Mouse (Mus musculus) lung, embryonic 14.5 days (tissue): ENCODE data around the gene Ptprb. TPM values are rescaled to one million over a fixed set of nuclear protein-coding genes. Genes with fewer than 3 reads are reported as not detected.

Experiments used
- ATAC-seq: fragments of 200-750 bp; cut with Nextera tagmentation; 2 replicates; pipeline ENCODE4 v1.8.0; 2017; ENCODE audit warnings: mild to moderate bottlenecking, moderate TSS enrichment, moderate library complexity; ENCODE audit not compliant: insufficient read depth
- DNase-seq: peaks from one replicate; pipeline ENCODE4 v3.0.0-alpha.2; 2015
- H3K27ac ChIP-seq: fragments of 300-500 bp; sonication (generic); 2 replicates; pipeline ENCODE4 v1.5.1; 2014; ENCODE audit warnings: low read depth, mild to moderate bottlenecking, moderate library complexity
- H3K27me3 ChIP-seq: fragments of 300-500 bp; sonication (generic); 2 replicates; pipeline ENCODE4 v1.6.1; 2014; ENCODE audit warnings: low read length, control low read depth; ENCODE audit not compliant: insufficient read depth
- H3K36me3 ChIP-seq: fragments of 300-500 bp; sonication (generic); 2 replicates; pipeline ENCODE4 v1.6.1; 2014; ENCODE audit warnings: control low read depth; ENCODE audit not compliant: insufficient read depth
- H3K4me1 ChIP-seq: fragments of 300-500 bp; sonication (generic); 2 replicates; pipeline ENCODE4 v1.6.1; 2014; ENCODE audit warnings: antibody characterized with exemption, control low read depth; ENCODE audit not compliant: insufficient read depth
- H3K4me2 ChIP-seq: fragments of 300-500 bp; sonication (generic); 2 replicates; pipeline ENCODE4 v1.6.1; 2014; ENCODE audit warnings: mild to moderate bottlenecking
- H3K4me3 ChIP-seq: fragments of 300-500 bp; sonication (generic); 2 replicates; pipeline ENCODE4 v1.5.1; 2014; ENCODE audit warnings: low read depth, low read length
- H3K9ac ChIP-seq: fragments of 300-500 bp; sonication (generic); 2 replicates; pipeline ENCODE4 v1.6.1; 2014
- H3K9me3 ChIP-seq: fragments of 300-500 bp; sonication (generic); 2 replicates; pipeline ENCODE4 v1.6.1; 2016; ENCODE audit warnings: low read depth, low read length, control low read depth
- CTCF ChIP-seq: IDR thresholded peaks from 2 replicates; pipeline ENCODE4 v1.5.1; 2016; ENCODE audit warnings: antibody characterized with exemption, low read depth
- WGBS: fragments of 180-500 bp; shearing (Covaris S2); extraction: QIAGEN DNeasy Blood & Tissue Kit; methylation state at CpG from one replicate; pipeline ENCODE4 v1.1.7; 2014; 5-methylcytosine and 5-hydroxymethylcytosine counted together
- polyA plus RNA-seq: library from polyadenylated mRNA; unstranded; fragments of >200 nt; fragmentation: Nextera tagmentation; extraction: Ambion mirVana; gene quantifications from 2 replicates; pipeline ENCODE4 v1.2.1, GENCODE M21; 2014

The Ptprb gene
- polyA plus RNA-seq, 1 experiment from 2014 or later: 12.5 TPM

DNA sequence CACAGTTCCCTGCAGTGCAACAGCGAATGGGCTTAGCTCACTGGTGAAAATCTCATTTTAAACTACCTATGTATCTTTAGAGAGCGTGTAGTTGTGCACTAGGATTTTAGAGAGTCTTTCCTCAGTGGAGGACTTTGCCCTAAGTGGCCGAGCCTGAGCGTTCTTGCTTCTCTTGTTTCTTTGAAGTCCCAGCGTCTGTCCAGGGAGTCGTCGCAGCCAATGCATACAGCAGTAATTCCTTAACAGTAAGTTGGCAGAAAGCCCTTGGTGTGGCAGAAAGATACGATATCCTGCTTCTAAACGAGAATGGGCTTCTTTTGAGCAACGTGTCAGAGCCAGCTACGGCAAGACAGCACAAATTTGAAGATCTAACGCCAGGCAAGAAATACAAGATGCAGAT, 65.9 kb downstream of the Ptprb start:
- H3K4me2 ChIP-seq: no peak overlapping the region
- WGBS: 62% methylated on average over 12 of the region's 12 CpGs
- H3K36me3 ChIP-seq: no peaks in the 10 kb centered on the region
- no peak overlapping the region for H3K27ac ChIP-seq
- no peaks in the 10 kb centered on the region for H3K27me3 ChIP-seq
- ATAC-seq (no peak), DNase-seq (no peak)
- no peak overlapping the region for H3K4me3 ChIP-seq
- TF ChIP-seq CTCF: no peak
- no peaks in the 10 kb centered on the region for H3K9me3 ChIP-seq
- H3K9ac ChIP-seq: no peak overlapping the region
- no peaks in the 10 kb centered on the region for H3K4me1 ChIP-seq

DNA sequence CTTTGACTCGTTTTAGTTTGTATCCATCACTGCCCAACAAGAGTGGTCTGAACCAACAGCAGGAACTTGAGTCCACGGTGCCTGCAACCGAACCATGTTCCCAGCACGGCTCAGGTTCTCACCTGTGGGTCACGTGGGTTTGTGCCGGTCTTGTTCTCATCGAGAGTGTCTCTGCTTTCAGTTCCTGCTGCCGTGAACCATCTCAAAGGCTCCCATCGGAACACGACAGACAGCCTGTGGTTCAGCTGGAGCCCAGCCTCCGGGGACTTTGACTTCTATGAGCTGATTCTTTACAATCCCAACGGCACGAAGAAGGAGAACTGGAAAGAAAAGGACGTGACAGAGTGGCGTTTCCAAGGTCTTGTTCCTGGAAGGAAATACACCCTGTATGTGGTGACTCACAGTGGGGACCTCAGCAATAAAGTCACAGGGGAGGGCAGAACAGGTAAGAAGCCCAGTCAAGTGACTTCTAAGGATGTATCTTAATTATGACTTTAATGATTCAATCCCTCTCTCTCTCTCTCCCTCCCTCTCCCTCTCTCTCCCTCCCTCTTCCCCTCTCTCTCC, 71.4 kb downstream of the Ptprb start:
- DNase-seq: no peak
- Histone ChIP-seq H3K9ac (no peak overlapping the region), H3K4me3 (no peak overlapping the region), H3K27me3 (no peaks in the 10 kb centered on the region), H3K4me2 (no peak overlapping the region), H3K9me3 (no peaks in the 10 kb centered on the region), H3K4me1 (no peaks in the 10 kb centered on the region), H3K27ac (no peak overlapping the region), H3K36me3 (no peaks in the 10 kb centered on the region)
- TF ChIP-seq CTCF: no peak
- WGBS: 80% methylated on average over 15 of the region's 15 CpGs
- ATAC-seq: no peak

DNA sequence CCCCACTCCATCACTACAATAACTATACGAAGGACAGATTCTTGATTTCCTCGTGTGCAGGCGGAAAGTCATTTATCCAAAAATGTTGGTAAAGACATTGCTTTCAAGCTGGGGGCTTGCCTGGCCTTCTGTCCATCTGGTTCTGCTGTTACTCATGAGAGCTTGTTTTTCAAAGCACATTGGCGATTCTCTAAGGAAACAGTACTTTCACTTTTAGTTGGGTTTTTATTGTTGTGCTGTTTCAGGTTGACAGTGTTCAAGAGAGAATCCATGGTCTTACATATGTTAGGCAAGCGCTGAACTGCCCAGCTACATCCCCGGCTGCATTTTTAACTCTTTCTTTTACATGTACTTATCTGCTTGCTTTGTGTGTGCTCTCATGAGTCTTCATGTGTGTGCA, 73.7 kb downstream of the Ptprb start:
- TF ChIP-seq CTCF: no peak
- H3K36me3 ChIP-seq: no peaks in the 10 kb centered on the region
- H3K4me1 ChIP-seq: no peaks in the 10 kb centered on the region
- WGBS: 90% methylated on average over 6 of the region's 6 CpGs
- ATAC-seq: no peak
- no peak for DNase-seq
- no peaks in the 10 kb centered on the region for H3K9me3 ChIP-seq
- no peak overlapping the region for H3K4me2 ChIP-seq
- no peak overlapping the region for H3K9ac ChIP-seq
- no peak overlapping the region for H3K27ac ChIP-seq
- H3K27me3 ChIP-seq: no peaks in the 10 kb centered on the region
- no peak overlapping the region for H3K4me3 ChIP-seq

DNA sequence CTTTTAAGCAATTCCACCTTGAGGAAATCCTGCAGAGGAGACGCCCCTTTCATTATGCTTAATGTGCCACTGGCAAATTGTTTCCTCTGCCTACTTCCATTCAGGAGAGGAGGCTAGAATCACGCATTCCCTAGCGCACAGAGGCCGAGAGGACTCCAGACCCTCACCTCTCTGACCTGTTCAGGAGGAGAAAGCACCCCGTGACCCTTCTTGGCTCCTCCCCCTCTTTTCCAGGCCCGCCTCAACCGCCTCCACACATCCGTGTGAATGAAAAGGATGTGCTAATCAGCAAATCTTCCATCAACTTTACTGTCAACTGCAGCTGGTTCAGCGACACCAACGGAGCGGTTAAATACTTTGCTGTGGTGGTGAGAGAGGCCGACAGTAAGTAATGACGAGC, 75.2 kb downstream of the Ptprb start:
- 14% methylated on average over 13 of the region's 13 CpGs for WGBS
- TF ChIP-seq CTCF: no peak
- ATAC-seq (no peak), DNase-seq (no peak)
- Histone ChIP-seq H3K4me1 (no peaks in the 10 kb centered on the region), H3K27ac (no peak overlapping the region), H3K27me3 (no peaks in the 10 kb centered on the region), H3K9ac (no peak overlapping the region), H3K9me3 (no peaks in the 10 kb centered on the region), H3K4me2 (no peak overlapping the region), H3K36me3 (no peaks in the 10 kb centered on the region), H3K4me3 (no peak overlapping the region)

DNA sequence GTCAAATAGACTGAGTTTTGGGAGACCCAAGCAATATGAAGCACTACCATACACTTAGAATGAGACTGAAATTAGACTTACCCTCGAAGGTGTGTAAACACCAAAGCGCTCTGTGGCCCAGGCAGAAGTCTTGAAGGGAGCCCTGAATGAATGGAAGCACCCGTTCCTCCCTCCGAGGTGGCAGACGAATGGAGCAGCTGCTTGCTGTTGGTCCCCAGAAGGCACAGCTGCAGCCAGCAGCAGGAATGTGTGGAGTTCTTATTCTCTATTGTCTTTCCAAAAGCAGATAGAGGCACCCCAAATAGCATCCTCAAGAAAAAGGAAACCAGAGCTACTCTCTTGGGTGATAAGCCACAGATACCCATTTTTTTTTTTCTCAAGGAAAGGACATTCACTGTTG, 79.0 kb downstream of the Ptprb start:
- no peaks in the 10 kb centered on the region for H3K36me3 ChIP-seq
- H3K4me1 ChIP-seq: no peaks in the 10 kb centered on the region
- no peak for TF ChIP-seq CTCF
- no peak overlapping the region for H3K4me3 ChIP-seq
- no peak overlapping the region for H3K9ac ChIP-seq
- no peak overlapping the region for H3K4me2 ChIP-seq
- WGBS: 36% methylated on average over 5 of the region's 5 CpGs
- DNase-seq (no peak), ATAC-seq (no peak)
- no peaks in the 10 kb centered on the region for H3K9me3 ChIP-seq
- H3K27ac ChIP-seq: no peak overlapping the region
- no peaks in the 10 kb centered on the region for H3K27me3 ChIP-seq

DNA sequence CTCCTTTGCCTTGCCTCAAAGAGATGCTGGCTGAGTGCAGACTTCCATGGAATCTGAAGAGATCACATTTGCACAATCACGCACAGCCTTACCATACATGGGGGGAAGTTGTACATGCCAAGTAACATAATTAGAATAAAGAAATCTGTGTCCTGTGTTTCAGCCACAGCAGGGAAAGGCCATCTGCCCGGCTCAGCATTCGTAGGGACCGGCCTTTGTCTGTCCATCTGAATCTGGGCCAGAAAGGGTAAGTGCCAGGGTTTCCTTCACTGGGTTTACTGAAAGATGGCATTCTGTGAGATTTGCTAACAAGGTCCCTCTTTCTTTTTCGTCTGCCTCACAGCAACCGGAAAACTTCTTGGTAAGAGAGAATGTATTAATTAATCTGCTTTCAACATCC, 86.9 kb downstream of the Ptprb start:
- Histone ChIP-seq H3K4me3 (no peak overlapping the region), H3K9ac (no peak overlapping the region), H3K36me3 (no peaks in the 10 kb centered on the region), H3K4me1 (no peaks in the 10 kb centered on the region), H3K27ac (no peak overlapping the region), H3K4me2 (no peak overlapping the region), H3K9me3 (no peaks in the 10 kb centered on the region), H3K27me3 (no peaks in the 10 kb centered on the region)
- DNase-seq (no peak), ATAC-seq (no peak)
- 84% methylated on average over 6 of the region's 6 CpGs for WGBS
- no peak for TF ChIP-seq CTCF

DNA sequence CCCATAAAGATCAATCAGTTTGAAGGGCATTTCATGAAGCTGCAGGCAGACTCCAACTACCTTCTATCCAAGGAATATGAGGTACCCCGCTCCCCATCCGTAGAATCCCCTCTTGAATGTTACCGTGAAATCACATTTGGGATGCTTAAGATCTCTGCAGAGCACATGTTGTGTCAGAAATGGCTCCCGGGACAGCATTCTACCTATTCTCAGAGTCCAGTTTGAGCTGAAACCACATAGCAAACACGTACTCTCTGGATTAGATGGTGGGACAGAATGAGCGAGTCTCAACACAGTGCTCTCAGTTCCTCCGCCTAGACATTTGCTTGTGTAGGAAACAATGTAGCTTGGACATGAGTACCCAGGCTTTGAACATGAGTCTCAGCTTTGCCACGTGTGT, 87.3 kb downstream of the Ptprb start:
- Histone ChIP-seq H3K4me1 (no peaks in the 10 kb centered on the region), H3K27ac (no peak overlapping the region), H3K36me3 (no peaks in the 10 kb centered on the region), H3K4me3 (no peak overlapping the region), H3K27me3 (no peaks in the 10 kb centered on the region), H3K4me2 (no peak overlapping the region), H3K9ac (no peak overlapping the region), H3K9me3 (no peaks in the 10 kb centered on the region)
- no peak for TF ChIP-seq CTCF
- DNase-seq (no peak), ATAC-seq (no peak)
- WGBS: 85% methylated on average over 8 of the region's 8 CpGs

DNA sequence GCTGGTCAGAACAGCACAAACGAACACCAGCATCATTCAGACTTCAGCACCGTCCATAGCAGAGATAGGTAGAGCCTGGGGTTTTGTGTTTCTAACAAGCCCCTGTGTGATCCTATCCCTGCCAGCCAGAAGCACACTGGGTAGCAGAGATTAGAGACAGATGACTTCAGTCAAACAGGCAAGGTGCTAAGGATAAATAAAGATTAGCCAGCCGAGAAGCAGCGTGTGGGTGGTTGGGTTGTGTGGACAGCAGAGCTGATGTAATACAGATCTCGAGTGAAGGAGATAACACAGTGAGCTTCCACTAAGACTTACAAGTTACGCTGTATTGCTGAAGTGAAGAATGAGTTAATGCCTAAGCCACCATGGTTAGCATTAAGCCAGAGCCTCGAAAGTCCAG, 89.4 kb downstream of the Ptprb start:
- Histone ChIP-seq H3K4me1 (no peaks in the 10 kb centered on the region), H3K27ac (no peak overlapping the region), H3K9me3 (no peaks in the 10 kb centered on the region), H3K9ac (no peak overlapping the region), H3K4me3 (no peak overlapping the region), H3K4me2 (no peak overlapping the region), H3K27me3 (no peaks in the 10 kb centered on the region), H3K36me3 (no peaks in the 10 kb centered on the region)
- DNase-seq (no peak), ATAC-seq (no peak)
- WGBS: 16% methylated on average over 7 of the region's 7 CpGs
- no peak for TF ChIP-seq CTCF
